Mouse (Mus musculus): Measurements from ENCODE around the gene 1700012B09Rik. TPM values are rescaled to one million over a fixed set of nuclear protein-coding genes. Genes with fewer than 3 reads are reported as not detected.

1700012B09Rik gene
- total and polyA plus RNA-seq, 3 experiments, result not detected

- H3K27me3 ChIP-seq (ENCODE audit: control insufficient read depth in 1 of 2, insufficient read depth in 2 of 2, low read length in 2 of 2), result peaks cover 10 to 16% of the 10 kb centered on the region in 2 experiments
- H3K36me3 ChIP-seq (ENCODE audit: control insufficient read depth in 1 of 2, insufficient read depth in 2 of 2, low read length in 2 of 2), result no peaks in the 10 kb centered on the region
- TF ChIP-seq ETS1 (IDR thresholded peaks at IDR 0.05; ENCODE audit: low read depth, low read length), result no peak
- TF ChIP-seq CTCF (IDR thresholded peaks at IDR 0.05 in 2 of 3, conservative IDR thresholded peaks at IDR 0.05 in 1 of 3; ENCODE audit: control insufficient read depth in 1 of 3, insufficient read depth in 1 of 3, low read depth in 2 of 3, low read length in 3 of 3, poor library complexity in 1 of 3, severe bottlenecking in 1 of 3), result peak; percentile 12 to 83 (median 22); a peak in 3 of 6 replicates
- TF ChIP-seq RAD21 (IDR thresholded peaks at IDR 0.05; ENCODE audit: low read depth, low read length), result peak; percentile 85
- TF ChIP-seq MEF2A (IDR thresholded peaks at IDR 0.05; ENCODE audit: extremely low read depth, insufficient replicate concordance, low read depth, low read length, poor library complexity, severe bottlenecking), result no peak
- TF ChIP-seq SMC3 (IDR thresholded peaks at IDR 0.05; ENCODE audit: low read depth, low read length), result peak; percentile 90
- TF ChIP-seq ZC3H11A (IDR thresholded peaks at IDR 0.05; ENCODE audit: low read depth, low read length), result peak; percentile 86
- H3K4me3 ChIP-seq (ENCODE audit: control insufficient read depth in 1 of 2, insufficient read depth in 1 of 2, low read depth in 2 of 2, low read length in 2 of 2), result no peak overlapping the region
- no peaks in the 10 kb centered on the region for H3K4me1 ChIP-seq (ENCODE audit: control insufficient read depth in 1 of 2, insufficient read depth in 2 of 2, low read length in 2 of 2)
- DNase-seq (ENCODE audit: low read depth, low spot score), result peak; percentile 61
- no peak overlapping the region for H3K9ac ChIP-seq (ENCODE audit: control insufficient read depth, low read depth, low read length, poor library complexity, severe bottlenecking)
- H3K79me2 ChIP-seq (ENCODE audit: control insufficient read depth, insufficient read depth, low read length, poor library complexity), result no peaks in the 10 kb centered on the region
- H3K9me3 ChIP-seq (replicated peaks; ENCODE audit: insufficient read depth, low read length), result no peaks in the 10 kb centered on the region
- no peak overlapping the region for H3K27ac ChIP-seq (ENCODE audit: control insufficient read depth, low read depth, low read length)
Observed at GRCm38 (mm10) chr9:14773813-14774212, 3.0 kb upstream of the 1700012B09Rik start.

GRCm38 (mm10) chr9:14772074-14772473 is 1.2 kb upstream of the 1700012B09Rik start:
- Histone ChIP-seq H3K79me2 (ENCODE audit: control insufficient read depth, insufficient read depth, low read length, poor library complexity) (no peaks in the 10 kb centered on the region), H3K27me3 (ENCODE audit: control insufficient read depth in 1 of 2, insufficient read depth in 2 of 2, low read length in 2 of 2) (peaks cover 23 to 29% of the 10 kb centered on the region in 2 experiments), H3K4me3 (ENCODE audit: control insufficient read depth in 1 of 2, insufficient read depth in 1 of 2, low read depth in 2 of 2, low read length in 2 of 2) (no peak overlapping the region), H3K9me3 (replicated peaks; ENCODE audit: insufficient read depth, low read length) (no peaks in the 10 kb centered on the region), H3K27ac (ENCODE audit: control insufficient read depth, low read depth, low read length) (no peak overlapping the region), H3K4me1 (ENCODE audit: control insufficient read depth in 1 of 2, insufficient read depth in 2 of 2, low read length in 2 of 2) (no peaks in the 10 kb centered on the region), H3K36me3 (ENCODE audit: control insufficient read depth in 1 of 2, insufficient read depth in 2 of 2, low read length in 2 of 2) (no peaks in the 10 kb centered on the region), H3K9ac (ENCODE audit: control insufficient read depth, low read depth, low read length, poor library complexity, severe bottlenecking) (no peak overlapping the region)
- TF ChIP-seq USF2 (IDR thresholded peaks at IDR 0.05; ENCODE audit: borderline replicate concordance in 1 of 2, insufficient read depth in 1 of 2, low read depth in 1 of 2, low read length in 2 of 2) (no peak), E2F4 (IDR thresholded peaks at IDR 0.05; ENCODE audit: borderline replicate concordance, low read depth, low read length) (no peak), ZC3H11A (IDR thresholded peaks at IDR 0.05; ENCODE audit: low read depth, low read length) (no peak), UBTF (IDR thresholded peaks at IDR 0.05; ENCODE audit: borderline replicate concordance, insufficient read depth, low read depth, low read length) (no peak), GABPA (IDR thresholded peaks at IDR 0.05; ENCODE audit: low read depth, low read length) (no peak), CHD2 (IDR thresholded peaks at IDR 0.05; ENCODE audit: low read length) (no peak), SIN3A (IDR thresholded peaks at IDR 0.05; ENCODE audit: low read length) (no peak), RAD21 (IDR thresholded peaks at IDR 0.05; ENCODE audit: low read depth, low read length) (no peak), KAT2A (conservative IDR thresholded peaks at IDR 0.05; ENCODE audit: low read depth, low read length) (no peak), MYC (IDR thresholded peaks at IDR 0.05; ENCODE audit: low read depth, low read length) (no peak), ETS1 (IDR thresholded peaks at IDR 0.05; ENCODE audit: low read depth, low read length) (no peak), MAZ (IDR thresholded peaks at IDR 0.05; ENCODE audit: low read depth, low read length) (no peak), POLR2A (IDR thresholded peaks at IDR 0.05; ENCODE audit: control insufficient read depth in 1 of 2, insufficient read depth in 1 of 2, low read depth in 1 of 2, low read length in 2 of 2, poor library complexity in 1 of 2) (no peak), ZNF384 (IDR thresholded peaks at IDR 0.05; ENCODE audit: low read depth, low read length) (no peak), MYB (IDR thresholded peaks at IDR 0.05; ENCODE audit: low read depth, low read length) (no peak), ZKSCAN1 (IDR thresholded peaks at IDR 0.05; ENCODE audit: low read depth, low read length) (no peak), TAL1 (IDR thresholded peaks at IDR 0.05; ENCODE audit: low read length) (no peak), HCFC1 (IDR thresholded peaks at IDR 0.05; ENCODE audit: low read depth, low read length) (no peak), EP300 (IDR thresholded peaks at IDR 0.05; ENCODE audit: low read depth in 1 of 2, low read length in 2 of 2) (no peak)
- DNase-seq (ENCODE audit: low read depth, low spot score), result peak; percentile 49

All from MEL (cell line).